Mouse (Mus musculus): ENCODE results near the gene Kcnn1. TPM values are rescaled to one million over a fixed set of nuclear protein-coding genes. Genes with fewer than 3 reads are reported as not detected.

The Kcnn1 gene
- total RNA-seq, 2 experiments from 2014 or later = 3.7 to 3.8 TPM

DNA sequence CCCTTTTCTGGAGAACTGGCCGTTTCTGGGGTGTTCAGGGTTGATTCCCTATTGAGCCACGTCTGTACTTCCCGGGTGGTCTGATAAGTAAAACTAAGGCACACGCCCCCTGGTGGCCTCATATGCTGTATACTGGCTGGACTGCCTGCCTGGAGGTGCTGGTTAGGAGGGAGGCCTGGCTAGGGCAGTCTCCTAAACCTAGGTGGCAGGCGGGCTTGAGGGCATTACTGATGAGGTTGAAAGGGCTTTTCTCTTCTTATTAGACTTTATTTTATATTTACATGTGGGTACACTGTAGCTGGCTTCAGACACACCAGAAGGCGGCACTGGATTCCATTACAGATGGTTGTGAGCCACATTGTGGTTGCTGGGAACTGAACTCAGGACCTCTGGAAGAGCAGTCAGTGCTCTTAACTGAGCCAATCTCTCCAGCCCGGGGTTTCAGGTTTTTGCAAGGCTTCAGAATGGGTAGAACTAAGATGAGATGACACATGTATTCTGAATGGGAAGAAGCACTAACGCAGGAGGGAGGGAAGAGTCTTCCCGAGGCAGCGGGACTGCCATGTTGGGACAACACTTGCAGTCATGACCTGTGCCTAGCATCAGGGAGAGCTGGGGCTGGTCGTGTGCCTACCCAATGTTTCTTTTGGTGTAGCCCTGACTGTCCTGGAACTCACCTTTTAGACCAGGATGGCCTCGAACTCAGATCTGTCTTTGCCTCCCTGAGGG, 30.8 kb upstream of the Kcnn1 start:
- DNase-seq = peak; percentile 83

DNA sequence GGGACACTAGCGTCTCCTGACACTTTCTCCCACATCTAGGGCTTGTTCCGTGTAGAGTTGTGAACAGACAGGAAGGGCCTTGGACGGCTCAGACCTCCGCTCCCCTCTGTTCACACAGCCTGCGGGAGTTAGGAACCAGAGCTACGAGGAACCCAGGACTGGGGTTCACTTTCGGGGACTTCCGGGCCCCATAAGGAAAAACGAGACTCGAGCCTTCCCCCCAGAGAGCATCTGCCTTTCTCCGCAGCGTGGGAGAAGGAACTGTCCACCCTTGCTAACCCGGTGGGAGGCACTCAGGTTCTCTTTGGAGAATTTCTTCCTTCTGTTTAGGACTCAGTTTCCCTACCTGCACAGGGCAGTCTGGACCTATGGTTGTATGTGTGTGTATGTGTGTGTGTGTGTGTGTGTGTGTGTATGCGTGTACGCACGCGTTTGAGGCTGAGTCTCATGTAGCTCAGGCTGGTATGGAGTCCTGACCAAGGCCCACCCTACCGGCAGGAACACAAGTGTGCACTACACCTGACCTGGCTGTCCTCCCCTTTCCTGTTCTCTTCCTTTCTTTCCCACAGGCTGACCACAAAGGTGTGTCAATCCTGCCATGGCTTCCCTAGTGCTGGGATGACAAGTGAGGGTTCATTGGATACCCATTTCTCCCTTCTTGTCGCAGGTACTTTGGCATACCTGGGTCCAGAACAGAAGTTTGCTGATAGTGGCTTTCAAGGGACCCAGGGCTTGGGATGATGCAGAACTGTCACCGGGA, 30.0 kb upstream of the Kcnn1 start:
- no peak for DNase-seq

DNA sequence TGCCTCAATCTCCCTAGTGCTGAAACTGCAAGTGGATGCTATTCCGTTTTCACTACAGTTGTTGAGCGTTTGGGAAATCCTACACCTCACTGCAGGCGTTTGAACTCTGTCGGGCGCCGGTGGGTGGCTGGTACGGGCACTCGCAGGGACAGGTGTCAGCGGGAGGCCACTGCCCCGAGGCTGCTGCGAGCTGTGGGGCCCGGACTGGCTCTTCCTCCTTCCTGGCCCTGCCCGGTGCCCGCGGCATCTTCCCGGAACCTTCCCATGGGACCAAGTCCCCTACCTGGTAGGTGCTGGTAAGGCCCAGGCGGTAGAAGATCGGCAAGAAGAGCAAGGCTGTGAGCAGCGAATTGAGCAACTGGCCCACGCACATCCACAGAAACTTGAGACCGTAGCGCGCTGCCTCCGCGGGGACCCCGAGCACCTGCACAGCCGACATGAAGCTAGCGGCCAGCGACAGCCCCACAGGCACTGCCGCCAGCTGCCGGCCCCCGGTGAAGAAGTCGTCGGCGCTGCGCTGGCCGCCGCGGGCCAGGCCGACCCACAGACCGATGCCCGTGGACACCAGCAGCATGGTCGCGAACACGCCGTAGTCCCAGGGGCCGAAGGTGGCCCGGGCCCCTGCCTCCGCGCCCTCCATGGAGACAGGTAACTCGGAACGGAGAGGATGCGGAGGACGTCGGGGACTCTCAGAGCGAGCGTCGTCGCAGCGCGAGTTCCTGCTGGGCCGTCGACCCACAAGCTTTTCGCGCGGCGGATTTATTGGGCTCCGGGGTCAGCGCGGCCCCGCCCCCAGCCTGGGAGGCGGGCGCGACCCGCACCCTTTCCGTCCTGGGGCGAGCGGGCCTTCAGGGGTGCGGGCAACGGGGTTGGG, 29.2 kb upstream of the Kcnn1 start, which contains the start of gene Slc5a5:
Gene Slc5a5 (minus strand): TSS at position 736 of the 874 bp plus-strand sequence.
- DNase-seq = no peak

DNA sequence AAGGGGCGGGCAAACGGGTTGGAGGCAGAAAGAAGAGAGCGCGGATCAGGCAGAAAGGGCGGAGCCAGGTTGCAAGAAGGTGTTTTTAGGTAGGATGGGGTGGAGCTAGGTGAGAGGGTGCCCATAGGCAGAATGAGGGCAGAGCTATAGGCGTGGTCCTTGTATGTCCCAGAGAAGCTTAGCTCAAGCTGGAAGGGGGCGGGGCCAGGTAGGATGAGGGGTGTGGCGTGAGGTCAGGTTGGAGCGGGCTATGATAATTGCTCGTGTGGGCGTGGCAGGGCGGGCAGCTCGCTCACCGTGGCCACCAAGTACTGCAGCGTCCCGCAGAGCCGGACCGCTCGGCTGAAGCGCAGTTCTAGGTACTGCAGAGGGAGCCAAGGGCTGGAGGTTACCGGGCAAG, 28.3 kb upstream of the Kcnn1 start:
- no peak for DNase-seq

DNA sequence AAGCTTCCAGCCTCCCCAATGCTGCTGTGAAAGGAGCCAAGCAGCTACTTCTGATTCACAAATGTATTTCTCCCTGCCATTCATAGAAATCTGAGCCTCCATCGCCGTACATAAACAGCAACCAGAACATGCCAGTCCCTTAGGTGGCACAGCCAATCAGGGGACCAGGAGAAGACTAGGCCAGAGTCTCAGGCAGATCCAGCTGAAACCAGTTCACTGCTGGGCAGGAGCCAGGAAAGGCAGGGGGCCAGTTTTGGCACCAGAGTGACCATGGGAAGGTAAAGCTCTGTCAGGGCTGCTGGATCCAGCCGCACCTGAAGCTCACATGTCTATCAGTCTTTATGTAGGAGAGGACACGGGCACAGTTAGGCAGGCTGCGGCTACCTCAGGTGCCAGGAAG, 27.6 kb upstream of the Kcnn1 start:
- no peak for DNase-seq

DNA sequence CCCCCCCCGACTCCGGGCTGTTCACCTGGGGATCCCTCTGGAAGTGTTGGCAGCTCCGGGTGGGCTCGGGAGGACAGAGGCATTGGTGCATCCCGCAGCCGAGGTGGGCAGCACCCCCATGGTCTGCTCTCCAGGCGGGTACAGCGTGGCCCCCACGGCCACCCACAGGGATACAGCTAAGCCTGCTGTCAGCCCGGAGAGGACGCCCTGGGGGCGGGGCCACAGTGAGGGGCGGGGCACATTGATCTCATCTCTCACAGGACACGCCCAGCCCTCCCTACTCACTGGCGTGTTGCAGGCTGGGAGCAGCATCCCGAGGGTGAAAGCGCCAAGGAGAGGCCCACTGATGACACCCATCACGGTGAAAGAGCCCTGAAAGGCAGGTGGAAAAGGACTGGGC, 24.6 kb upstream of the Kcnn1 start:
- no peak for DNase-seq

DNA sequence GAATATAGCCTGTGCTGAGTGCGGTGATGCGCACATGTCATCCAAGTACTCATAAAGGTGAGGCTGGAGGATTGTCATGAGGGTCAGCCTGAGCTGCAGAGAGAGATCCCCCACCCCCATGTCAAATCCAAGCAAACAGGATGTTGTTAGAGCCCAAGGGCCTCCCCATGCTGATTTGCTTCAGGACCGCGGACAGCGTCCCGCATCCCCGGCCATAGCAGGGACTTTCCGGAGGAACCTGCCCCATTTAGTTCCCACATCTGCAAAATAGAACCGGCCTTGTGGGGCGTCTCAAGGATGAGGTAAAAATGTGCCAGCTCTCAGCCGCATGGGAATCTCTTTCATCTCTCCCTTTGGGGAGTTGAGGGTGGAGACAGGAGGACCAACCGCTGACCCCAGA, 22.6 kb upstream of the Kcnn1 start:
- DNase-seq = no peak

DNA sequence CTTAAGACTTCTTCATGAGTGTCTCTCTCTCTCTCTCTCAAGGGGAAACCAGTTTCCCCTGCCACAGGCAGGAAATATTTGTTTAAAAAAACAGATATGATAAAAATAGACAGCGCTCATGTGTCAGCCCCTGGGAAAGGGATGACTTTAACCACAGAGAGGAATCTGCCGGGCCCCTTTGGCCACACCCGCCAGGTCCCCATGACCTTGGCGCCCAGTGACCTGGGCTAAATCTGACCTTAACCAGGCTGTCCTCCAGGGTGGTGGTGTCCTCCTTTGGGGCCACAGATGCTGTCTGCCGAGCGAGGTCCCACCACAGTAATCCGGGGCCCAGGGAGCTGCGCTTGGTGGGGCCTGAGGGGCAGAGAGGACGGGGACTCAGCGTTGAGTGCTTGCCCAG, 21.6 kb upstream of the Kcnn1 start:
- no peak for DNase-seq

DNA sequence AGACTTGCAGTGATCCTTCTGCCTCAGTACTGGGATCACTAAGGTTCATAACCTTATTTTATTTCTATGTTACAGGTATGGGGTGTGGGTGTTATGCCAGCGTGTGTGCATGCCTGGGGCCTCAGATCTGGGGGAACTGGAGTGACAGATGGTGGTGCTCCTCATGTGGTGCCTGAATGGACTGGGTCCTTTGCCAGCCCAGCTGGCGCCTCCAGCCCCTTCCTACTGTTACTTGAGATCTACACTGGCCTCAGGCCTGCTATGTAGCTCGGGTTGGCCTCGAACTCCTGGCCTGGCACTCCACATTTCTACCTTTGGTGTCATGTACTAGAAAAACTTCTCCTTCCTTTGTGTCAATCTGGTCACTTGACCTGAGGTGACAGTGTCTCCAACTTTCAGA, 21.1 kb upstream of the Kcnn1 start:
- DNase-seq = no peak

DNA sequence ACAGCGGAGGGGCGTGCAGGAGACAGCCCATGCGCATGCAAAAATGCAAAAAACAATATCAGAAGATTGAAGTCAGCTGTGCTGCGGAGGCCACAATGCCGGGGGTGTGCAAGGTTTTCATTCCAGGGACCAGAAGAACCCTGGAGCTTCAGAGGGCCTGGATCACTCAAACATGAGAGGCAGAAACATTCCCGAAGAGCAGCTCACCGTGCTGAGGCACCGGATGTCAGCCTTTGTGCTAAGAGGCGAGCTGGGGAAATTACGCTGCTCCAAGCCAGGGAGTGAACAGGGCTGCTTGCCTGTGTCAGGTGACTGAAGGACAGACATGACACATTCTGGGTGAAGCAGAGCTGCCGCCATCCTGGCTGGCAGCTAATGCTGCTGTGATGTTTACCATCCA, 17.5 kb upstream of the Kcnn1 start:
- DNase-seq = no peak

DNA sequence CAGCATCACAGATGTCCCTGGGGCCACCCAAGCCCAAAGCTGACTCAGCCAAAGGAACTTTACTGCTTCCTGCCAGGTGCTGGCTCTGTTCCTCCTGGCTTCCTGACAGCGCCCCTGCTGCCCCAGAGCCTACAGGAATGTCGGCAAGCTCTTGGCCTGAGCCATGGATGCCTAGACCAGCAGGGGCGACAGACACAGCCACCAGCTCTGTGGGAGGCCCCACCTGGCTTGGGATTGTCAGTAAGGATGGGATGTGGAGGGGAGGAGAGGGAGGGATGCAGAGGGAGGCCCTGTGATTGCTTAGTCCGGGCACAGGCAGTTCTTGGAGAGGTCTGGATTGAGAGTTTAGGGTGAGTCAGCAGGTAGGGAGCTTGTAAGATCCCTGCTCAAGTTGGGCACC, 17.1 kb upstream of the Kcnn1 start:
- peak; percentile 54 for DNase-seq

DNA sequence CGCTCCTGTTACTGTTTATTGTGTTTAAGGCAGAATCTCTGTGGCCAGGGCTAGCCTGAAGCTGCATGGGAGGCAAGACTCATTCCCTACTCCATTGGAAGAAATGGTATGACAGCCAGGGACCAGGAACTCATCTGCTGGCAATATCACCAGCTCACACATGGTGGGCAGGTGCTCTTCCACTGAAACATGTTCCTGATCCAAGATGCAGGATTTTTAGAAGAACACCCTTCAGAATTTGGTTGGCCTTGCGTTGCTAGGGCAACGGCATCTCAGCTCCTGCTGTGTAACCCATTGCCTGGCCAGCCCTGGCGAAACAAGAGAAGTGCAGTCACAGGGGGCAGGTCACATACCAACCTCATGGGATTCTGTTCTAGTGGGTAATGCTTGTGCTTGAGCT, 16.4 kb upstream of the Kcnn1 start:
- no peak for DNase-seq

DNA sequence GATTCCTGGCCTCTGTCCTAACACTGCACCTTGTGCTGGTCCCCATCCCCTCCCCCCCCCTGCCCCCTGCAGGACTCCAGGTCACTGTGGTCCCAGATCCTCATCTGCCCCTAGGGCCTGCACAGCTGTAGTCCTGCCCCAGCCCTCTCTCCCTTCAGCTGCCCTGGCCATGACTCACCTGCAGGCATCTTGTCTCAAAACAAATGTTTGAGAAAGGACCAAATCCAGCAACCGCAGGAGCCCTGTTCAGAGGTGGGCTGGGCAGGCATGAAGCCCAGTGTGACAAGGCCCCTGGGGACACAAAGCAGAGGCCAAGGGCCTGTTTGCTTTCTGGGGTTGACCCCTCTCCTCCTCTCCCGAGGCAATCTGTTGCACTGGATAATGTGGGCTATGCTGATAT, 15.1 kb upstream of the Kcnn1 start:
- DNase-seq = no peak

DNA sequence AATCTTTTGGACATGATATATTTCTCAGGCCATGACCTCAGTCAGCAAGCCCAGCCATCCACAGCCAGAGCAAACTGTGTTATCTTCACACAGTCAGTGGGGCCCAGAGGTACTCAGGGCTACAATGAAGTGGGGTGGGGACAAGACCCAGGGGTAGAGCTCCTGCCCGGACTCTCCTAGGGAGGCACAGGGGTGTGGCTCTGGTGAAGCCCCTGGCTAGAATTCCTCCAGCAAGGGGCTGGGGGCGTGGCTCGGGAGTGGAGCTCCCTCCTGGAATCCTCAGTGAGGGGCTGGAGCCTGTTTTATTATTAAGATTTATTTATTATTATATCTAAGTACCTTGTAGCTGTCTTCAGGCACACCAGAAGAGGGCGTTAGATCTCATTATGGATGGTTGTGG, 13.3 kb upstream of the Kcnn1 start:
- DNase-seq = no peak

DNA sequence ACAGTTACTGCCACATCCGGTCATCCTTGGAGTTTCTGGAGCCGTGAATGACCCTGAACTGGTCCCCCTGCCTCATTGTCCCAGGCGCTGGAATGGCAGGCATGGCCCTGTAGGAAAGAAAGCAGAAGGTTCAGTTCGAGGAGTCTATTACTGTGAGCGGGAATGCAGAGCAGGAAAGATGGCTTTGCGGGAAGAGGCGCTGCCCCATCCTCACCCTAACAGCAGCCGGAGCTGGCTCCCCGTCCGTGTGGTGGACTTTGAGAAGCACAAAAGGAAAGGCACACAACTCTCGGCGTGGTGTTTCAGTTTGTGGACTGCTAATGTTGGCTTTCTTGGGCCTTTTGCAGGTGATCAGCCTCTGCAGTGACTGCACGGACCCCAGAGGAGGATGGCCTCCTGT, 11.4 kb upstream of the Kcnn1 start:
- DNase-seq = no peak

DNA sequence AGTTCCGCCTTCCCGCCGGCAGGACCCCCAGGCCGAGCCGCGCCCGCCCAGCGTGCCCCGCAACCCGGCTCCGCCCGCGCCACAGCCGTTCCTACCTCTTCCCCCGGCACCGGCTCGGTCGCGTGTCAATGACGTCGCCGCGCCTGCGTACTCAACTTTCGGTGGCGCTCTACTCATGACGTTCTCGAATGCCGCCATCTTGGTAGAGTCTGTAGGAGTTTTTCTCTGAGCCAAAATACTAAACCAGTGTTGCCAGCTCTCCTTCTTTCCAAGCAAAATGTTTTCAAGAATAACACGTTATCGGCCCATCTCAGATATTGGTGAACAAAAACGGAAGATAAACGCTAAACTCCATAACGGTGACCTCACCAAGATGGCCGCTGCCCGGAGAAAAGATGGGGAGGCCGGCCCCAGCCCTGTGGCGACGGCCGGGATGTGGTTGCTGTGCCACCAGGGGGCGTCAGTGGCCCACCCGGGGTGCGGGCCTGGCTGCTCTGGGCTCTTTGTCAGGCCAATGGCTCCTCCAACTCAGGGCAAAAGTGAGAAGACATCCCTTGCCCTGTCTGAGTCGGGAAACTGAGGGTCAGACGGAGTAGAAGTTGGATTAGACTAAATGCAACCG, 10.4 kb upstream of the Kcnn1 start, which contains the start of gene Ccdc124:
Gene Ccdc124 (minus strand): TSS at position 572 of the 622 bp plus-strand sequence.
- peak; percentile 98 for DNase-seq

DNA sequence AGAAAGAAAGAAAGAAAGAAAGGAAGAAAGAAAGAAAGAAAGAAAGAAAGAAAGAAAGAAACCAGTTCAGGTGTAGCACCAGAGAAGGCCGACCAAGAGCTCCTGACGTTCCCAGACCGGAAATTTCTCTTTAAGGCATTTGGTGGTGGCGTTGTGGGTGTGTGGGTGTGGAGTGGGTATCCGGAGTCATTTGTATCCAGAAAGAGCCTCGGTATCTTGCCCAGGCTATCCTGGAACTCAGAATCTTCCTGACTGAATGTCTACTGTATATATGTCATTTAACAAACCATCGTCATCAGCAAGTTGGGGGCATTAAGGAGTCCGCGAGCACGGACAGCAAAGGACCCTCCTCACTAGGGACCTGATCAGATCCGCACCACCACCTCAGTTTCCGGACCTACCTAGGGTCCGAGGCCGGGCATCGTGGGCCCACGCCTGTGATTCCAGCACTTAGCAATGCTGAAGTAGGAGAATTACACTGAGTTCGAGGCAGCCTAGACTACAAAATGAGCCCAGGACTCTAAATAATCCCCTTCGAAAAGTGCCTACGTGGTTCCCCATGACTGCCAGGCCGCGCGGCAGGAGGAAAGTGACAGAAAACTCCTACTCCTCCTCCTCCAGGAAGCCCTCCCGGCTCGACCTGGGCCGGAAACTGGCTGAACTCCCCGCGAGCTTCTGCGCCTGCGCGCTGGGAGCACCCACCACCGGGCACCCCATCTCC, 9.7 kb upstream of the Kcnn1 start:
- no peak for DNase-seq

DNA sequence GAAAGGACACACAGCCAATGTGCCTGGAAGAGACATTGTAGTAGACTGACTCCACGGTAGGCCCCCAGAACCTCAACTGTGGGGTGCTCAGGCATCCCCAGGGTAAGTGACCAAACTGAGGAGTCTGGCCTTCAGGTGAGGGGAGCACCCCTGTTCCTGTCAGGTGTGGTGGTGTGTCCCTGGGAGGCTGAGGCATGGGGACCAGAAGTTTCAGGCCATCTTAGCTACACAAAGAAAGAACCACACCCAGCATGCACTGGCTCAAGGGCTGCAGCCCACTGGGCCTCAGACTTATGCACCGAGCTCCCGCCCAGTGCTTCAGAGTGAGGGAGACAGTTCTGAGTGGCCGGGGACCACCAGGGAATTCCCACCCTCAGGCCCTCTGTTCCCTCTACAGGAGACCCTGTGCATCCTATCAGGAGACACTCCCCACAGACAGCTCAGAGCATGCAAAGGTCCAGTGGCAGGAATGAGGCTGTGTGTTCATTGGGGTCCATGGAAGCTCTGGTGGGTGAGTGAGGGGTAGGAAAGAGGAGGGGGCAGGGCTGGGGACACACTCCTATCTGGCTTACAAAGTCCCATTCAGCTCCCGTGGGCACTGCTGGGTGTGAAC, 8.2 kb upstream of the Kcnn1 start:
- no peak for DNase-seq

DNA sequence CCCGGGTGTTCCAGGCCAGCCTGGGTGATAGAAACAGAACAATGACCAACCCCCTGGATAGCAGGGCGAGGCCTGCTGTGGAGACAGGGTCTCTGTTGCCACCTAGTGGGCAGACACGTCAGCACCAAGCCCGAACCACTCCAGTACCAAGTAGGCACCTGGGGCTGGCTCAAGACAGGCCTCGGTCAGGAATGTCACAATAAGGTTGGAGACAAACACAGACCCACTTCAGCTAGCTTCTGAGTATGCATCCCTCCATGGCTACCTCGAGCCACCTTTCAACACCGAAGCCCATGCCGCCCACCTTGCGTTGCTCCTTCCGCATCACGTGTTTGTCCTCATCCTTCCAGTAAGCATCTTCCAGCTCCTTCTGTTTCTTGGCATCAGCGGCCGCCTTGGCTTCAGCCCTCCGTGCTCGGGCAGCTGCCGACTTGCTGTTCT, 6.6 kb upstream of the Kcnn1 start:
- peak; percentile 73 for DNase-seq

DNA sequence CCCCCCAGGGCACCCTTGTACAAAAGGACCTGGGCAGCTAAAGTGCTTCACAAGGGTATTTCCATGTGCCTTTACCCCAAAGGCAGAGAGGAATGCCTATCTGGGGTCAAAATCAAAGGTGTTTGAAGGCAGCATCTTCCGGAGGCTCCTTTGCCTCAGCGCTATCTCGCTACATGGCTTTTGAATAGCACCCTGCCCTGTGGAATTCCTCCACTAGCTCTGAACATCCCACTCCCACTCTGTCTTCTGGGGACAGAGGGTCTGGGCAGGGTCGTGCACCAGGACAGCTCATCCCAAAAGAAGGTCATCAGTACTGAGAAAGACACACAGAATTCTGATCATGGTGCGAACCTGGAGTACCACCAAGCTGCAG, 6.1 kb upstream of the Kcnn1 start:
- no peak for DNase-seq

DNA sequence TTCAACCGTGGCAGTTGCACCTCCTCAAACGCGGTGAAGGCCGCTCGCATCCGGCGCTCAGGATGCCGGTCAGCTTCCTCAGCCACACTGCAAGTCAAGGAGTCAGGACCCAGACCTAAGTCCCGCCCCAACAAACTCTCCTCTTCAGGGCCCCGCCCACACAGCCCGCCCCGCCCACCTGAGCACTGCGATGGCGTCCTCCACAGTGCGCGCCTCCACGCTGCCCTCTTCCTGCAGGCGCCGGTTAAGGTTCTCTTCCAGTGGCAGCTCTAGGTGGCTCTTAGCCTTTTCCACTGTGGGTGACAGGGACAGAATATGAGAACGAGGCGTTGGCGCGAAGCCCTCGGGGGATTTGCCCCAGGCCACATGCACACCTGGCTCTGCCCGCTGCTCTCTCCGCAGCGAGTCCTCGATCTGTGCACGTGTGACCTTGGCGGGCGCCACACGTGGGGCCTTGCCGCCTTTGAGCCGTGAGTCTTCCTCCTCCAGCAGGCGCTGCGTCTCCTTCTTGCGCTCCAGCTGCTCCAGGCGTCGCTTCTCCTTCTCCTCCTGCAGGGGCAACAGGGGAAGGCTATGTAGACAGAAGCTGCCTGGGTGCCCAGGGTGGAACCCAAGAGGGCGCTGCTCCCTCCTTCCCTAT, 5.6 kb upstream of the Kcnn1 start:
- no peak for DNase-seq

All from gastrocnemius, postnatal 10 days (tissue).